ENCODE assay signal across 19 mouse cellular contexts in the genomic region with DNA sequence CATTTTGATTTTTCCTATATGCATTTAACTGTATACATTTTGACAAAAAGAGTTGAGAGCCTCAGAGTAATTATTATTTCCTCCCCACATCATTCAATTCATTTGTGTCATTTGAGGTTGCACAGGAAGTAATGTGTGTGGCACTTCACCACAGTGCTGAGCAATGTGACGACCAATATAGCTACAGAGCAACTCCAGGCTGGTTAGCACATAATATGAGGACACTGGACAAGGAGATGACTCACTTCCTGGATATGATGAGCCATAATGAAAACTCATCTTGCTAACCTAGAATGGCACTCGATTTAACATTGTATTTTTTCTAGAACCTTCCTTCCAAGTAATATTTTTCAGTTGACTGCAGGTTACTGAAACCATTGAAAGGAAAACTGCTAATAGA.
"Had no signal": no experiment of that assay in that cellular context is flagged by ENCODE, and none has a peak within 500 bp of the region (broad histone marks: within the 10 kb centered on the region; RNA-seq: fewer than 3 reads in every experiment).

No protein-coding gene starts in this region.

- DNase-seq: lung, adult 2 months; lung, postnatal 14 days; lung, postnatal 36 days; midbrain, embryonic 14.5 days; right cerebral cortex, postnatal 14 days; thymus, adult 2 months; thymus, postnatal 25 days; thymus, postnatal 4 days had no signal

- H3K36me3 ChIP-seq: lung, embryonic 15.5 days; midbrain, embryonic 10.5 days; midbrain, embryonic 12.5 days; neural tube, embryonic 13.5 days; neural tube, embryonic 15.5 days; stomach, embryonic 15.5 days had no signal

- H3K4me3 ChIP-seq: lung, embryonic 15.5 days; midbrain, embryonic 10.5 days; midbrain, embryonic 12.5 days; myocyte; neural tube, embryonic 13.5 days; neural tube, embryonic 15.5 days; stomach, embryonic 15.5 days had no signal

- H3K4me1 ChIP-seq: lung, embryonic 15.5 days; midbrain, embryonic 10.5 days; midbrain, embryonic 12.5 days; neural tube, embryonic 13.5 days; neural tube, embryonic 15.5 days; stomach, embryonic 15.5 days had no signal

- H3K27me3 ChIP-seq: lung, embryonic 15.5 days; midbrain, embryonic 12.5 days; neural tube, embryonic 13.5 days; neural tube, embryonic 15.5 days; stomach, embryonic 15.5 days had no signal

- H3K9ac ChIP-seq: lung, embryonic 15.5 days; midbrain, embryonic 12.5 days; neural tube, embryonic 13.5 days; neural tube, embryonic 15.5 days; stomach, embryonic 15.5 days had no signal

- H3K9me3 ChIP-seq: lung, embryonic 15.5 days; midbrain, embryonic 10.5 days; midbrain, embryonic 12.5 days; neural tube, embryonic 13.5 days; neural tube, embryonic 15.5 days; stomach, embryonic 15.5 days had no signal

- H3K4me2 ChIP-seq: lung, embryonic 15.5 days; midbrain, embryonic 12.5 days; neural tube, embryonic 13.5 days; neural tube, embryonic 15.5 days; stomach, embryonic 15.5 days had no signal

- ATAC-seq: lung, postnatal 0 days; midbrain, embryonic 16.5 days had no signal

- H3K27ac ChIP-seq: lung, embryonic 15.5 days; macrophage; midbrain, embryonic 10.5 days; midbrain, embryonic 12.5 days; neural tube, embryonic 13.5 days; neural tube, embryonic 15.5 days; stomach, embryonic 15.5 days; stomach, postnatal 0 days had no signal
